Mouse (Mus musculus): ENCODE measurements around the gene Saysd1. TPM values are rescaled to one million over a fixed set of nuclear protein-coding genes. Genes with fewer than 3 reads are reported as not detected.
"Not testable (repeated sequence)": the region's sequence is repeated elsewhere in the genome, so short reads cannot be mapped to it uniquely, and the experiment has no call there.

Gene Saysd1
- total RNA-seq, 4 experiments from 2014 or later: 2.8 to 3.9 (median 3.1) TPM

GRCm38 (mm10) chr14:20041836-20042235 is 96.5 kb downstream of the Saysd1 start:
- no peak for DNase-seq (ENCODE audit: low spot score in 2 of 2)

DNA sequence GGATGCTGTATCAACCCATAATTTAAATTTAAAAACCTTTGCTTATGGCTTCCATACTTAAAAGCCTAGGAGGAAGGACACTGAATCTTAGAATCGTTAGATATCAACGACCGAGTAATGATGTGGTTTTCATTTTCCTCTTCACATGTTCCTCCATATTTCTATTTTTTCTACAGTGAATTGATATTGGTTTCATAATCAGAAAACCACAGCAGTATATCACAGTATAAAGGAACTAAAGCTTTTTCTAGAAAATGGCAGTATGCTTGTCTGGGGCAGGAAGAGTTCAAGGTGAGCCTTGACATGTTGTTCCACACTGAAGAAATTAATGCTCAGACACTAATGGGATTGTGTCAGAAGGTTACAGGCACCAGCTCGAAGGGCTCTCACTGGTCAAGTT is 97.4 kb downstream of the Saysd1 start:
- no peak for DNase-seq (ENCODE audit: low spot score in 2 of 2)

- DNase-seq (ENCODE audit: low spot score in 2 of 2): no peak
These were observed 98.5 kb downstream of the Saysd1 start for GRCm38 (mm10) chr14:20039795-20040194.

DNA sequence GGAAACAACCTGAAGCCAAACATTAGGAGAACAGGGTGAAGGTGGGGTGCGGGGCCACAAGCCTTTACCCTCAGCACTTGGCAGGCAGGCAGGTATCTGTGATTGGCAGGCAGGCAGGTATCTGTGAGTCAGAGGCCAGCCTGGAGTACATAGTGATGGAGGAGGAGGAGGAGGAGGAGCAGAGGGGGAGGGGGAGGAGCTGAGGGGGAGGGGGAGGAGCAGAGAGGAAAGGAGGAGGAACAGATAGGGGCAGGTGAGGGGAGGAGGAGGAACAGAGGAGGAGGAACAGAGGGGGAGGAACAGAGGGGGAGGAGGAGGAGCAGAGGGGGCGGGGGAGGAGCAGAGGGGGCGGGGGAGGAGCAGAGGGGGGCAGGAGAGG is 105.6 kb downstream of the Saysd1 start:
- DNase-seq (ENCODE audit: low spot score in 2 of 2): no peak

DNA sequence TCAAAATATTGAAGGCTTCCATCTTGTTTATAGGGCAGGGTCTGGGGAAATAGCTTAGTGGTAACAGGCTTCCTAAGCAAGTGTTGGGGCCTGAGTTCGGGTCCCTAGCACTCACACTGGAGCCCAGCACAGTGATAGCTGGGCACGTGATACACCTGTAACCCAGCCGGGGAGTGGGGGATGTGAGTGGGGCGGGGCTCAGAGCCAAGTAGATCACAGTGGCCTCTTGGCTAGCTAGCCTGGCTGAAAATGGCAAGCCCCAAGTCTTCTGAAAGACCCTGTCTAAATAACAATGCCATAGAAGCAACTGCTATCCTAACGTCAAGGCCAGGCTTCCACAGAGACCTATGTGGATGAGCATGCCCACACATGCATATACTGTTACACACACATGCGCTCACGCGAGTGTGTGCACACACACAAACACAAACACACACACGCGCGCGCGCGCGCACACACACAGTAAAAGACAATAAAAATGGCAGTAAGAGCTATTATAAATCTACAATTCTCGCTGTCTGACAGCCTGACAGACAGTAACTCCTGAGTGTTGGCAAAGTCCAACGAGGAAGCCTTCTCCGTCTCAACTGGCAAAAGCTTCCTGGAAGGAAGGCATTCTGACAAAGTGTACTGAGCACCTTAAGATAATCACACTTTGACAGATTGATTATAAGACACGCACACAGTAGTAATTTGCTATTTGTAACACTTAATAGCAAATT is 106.2 kb downstream of the Saysd1 start:
- no peak for DNase-seq (ENCODE audit: low spot score in 2 of 2)

DNA sequence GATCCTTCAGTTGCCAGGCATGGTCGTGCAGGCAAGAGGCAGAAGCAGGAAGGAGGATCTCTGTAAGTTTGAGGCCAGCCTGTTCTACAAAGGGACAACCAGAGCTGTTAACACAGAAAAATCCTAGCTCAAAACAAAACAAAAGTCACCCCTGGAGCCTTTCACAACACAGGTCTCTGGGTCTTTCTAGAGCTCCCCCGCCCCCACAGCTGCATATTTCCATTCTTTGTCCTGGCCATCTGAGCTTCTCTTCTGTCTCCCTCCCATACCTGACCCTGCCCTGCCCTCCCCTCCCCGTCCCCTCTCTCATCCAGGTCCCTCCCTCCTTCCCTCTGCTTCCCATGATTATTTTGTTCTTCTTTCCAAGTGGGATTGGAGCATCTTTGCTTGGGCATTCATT is 108.7 kb downstream of the Saysd1 start:
- no peak for DNase-seq (ENCODE audit: low spot score in 2 of 2)

GRCm38 (mm10) chr14:20027475-20027874 is 110.9 kb downstream of the Saysd1 start:
- DNase-seq (ENCODE audit: low spot score in 2 of 2): not testable (repeated sequence)

Other genes with a start within 250 kb of the Saysd1 start
- gene Gng2, start 160.9 kb downstream of the Saysd1 start, total RNA-seq (2022): 1 to 10 TPM in 3 of 4 experiments, under 1 TPM in 1; 0.68 to 6.9 (median 2.6) TPM
- 1 to 10 TPM in 1 of 4 experiments, under 1 TPM in 3; 0.36 to 1.1 (median 0.61) TPM for gene Kcnk5, start 43.3 kb upstream of the Saysd1 start, total RNA-seq (2022)
- gene Kcnk16, start 130.7 kb upstream of the Saysd1 start, total RNA-seq (2022): not detected
- 10 to 100 TPM; 27.8 to 32.6 (median 28.4) TPM for gene Nudt13, start 156.2 kb upstream of the Saysd1 start, total RNA-seq (2022)
- gene Ecd, start 209.6 kb upstream of the Saysd1 start, total RNA-seq (2022): 10 to 100 TPM; 35.1 to 40.1 (median 37.5) TPM
- 10 to 100 TPM; 18.9 to 22.9 (median 21.4) TPM for gene Fam149b, start 209.6 kb upstream of the Saysd1 start, total RNA-seq (2022)

All from gastrocnemius, adult 8-10 months (tissue).